Mouse (Mus musculus): ENCODE measurements around the gene Slc25a21. TPM values are rescaled to one million over a fixed set of nuclear protein-coding genes. Genes with fewer than 3 reads are reported as not detected.
"Not testable (repeated sequence)": the region's sequence is repeated elsewhere in the genome, so short reads cannot be mapped to it uniquely, and the experiment has no call there.

Gene Slc25a21
- 0.23 and 0.66 TPM in 2 replicates for polyA plus RNA-seq (2015; fragmentation: Nextera tagmentation; extraction: Ambion mirVana)

DNA sequence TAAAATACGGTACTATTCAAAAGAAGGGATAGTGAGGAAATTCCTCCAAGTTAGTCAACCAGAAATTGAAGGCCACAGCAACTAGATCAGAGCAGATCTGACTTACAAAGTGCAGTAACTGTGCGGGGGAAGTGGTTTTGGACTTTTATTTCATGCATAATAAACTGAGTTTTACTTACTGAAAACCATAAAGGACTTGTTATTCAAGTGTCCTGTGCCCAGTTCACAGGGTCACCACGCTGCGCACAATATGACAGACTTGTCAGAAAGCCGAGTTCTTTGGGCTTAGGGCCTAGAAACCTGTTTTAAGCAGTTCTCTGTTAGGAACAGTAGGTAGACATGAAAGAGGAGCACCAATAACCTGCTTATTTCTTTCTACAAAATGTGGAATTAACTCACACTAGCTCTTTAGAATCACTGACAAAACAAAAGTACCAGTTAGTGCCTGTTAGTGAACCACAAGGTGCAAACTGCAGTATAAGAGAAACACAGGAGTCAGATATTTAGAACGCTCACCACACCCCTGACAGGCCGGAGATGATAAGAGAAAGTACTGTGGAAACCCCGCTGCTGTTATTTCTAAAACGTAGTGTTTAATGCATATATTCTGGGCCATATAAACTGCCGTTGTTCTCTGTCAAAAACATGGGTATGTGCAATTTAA is at the start of gene Slc25a21:
TSS of gene Slc25a21 (minus strand) at position 110 of the 664 bp plus-strand sequence.
- Histone ChIP-seq H3K36me3 (no peaks in the 10 kb centered on the region), H3K9me3 (no peaks in the 10 kb centered on the region), H3K4me2 (replicated peaks) (peak within 1 kb of the TSS; percentile 97), H3K27me3 (replicated peaks) (peaks cover 6% of the 10 kb centered on the region; the same call in 1 of the 2 replicates), H3K27ac (no peak within 1 kb of the TSS), H3K4me1 (replicated peaks) (peaks cover 7% of the 10 kb centered on the region; the same call in 1 of the 2 replicates), H3K9ac (peak within 1 kb of the TSS; percentile 42), H3K4me3 (replicated peaks) (peak within 1 kb of the TSS; percentile 49)
- ATAC-seq = peak; percentile 41; the same call in 1 of the 2 replicates
- WGBS = 72% methylated on average over 10 of the region's 10 CpGs

DNA sequence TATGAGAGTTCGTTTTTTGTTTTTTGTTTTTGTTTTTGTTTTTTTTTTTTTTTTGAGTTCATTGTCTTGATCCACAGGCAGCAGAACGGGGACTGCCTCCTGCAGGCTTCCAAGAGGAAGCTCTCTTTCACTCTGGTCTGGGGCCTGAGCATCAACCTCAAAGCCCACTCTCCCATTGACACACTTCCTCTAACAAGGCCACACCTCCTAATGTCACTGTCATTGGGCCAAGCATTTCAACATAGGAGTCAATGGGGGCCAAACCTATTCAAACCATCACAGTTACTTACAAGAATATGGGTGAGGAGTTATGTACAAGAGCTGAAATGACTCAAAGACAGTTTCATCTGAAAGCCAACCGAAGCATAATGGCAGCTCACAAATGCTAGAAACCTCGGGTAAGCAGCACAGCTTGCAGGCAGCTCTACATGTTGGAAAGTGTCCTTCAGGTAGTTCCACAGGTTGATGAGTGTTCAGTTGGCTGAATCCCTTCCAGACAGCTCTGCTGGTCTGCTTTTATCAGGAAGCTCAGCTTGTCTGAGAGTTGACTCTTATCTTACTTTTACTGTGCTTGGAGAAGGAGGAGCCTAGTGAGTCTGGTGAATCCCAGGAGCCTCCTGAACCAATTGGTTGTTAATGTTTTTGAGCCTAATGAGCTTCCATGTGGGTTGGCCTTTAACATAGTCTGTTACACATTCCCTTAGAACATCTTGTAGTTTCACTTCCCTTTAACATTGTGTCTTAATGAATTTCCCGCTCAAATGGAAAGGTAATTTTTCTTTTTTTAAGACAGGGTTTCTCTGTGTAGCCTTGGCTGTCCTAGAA is 46.6 kb upstream of the Slc25a21 start:
- Histone ChIP-seq H3K36me3 (peaks cover 11% of the 10 kb centered on the region; the same call in 1 of the 2 replicates), H3K4me2 (replicated peaks) (no peak overlapping the region), H3K9ac (no peak overlapping the region), H3K9me3 (no peaks in the 10 kb centered on the region), H3K27me3 (replicated peaks) (no peaks in the 10 kb centered on the region), H3K4me1 (replicated peaks) (no peaks in the 10 kb centered on the region), H3K27ac (no peak overlapping the region), H3K4me3 (replicated peaks) (no peak overlapping the region)
- no peak for ATAC-seq
- WGBS = 92% methylated on average over 5 of the region's 5 CpGs

DNA sequence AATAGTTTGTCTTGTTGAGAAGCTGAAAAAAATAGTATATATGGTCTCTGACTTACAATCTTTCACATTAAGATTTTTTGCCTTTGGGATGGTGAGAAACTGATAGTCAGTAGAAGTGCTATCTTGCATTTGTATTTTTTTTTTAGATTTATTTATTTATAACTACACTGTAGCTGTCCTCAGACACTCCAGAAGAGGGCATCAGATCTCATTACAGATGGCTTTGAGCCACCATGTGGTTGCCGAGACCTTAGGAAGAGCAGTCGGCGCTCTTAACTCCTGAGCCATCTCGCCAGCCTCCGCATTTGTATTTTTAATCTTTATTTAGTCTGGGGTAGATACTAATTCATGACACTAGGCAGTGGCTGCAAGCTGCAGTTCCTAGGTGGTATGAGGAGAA is 36.1 kb upstream of the Slc25a21 start:
- H3K27ac ChIP-seq = no peak overlapping the region
- H3K4me3 ChIP-seq (replicated peaks) = no peak overlapping the region
- H3K9me3 ChIP-seq = no peaks in the 10 kb centered on the region
- no peak overlapping the region for H3K4me2 ChIP-seq (replicated peaks)
- ATAC-seq = no peak
- no peaks in the 10 kb centered on the region for H3K27me3 ChIP-seq (replicated peaks)
- 89% methylated on average over 5 of the region's 5 CpGs for WGBS
- H3K4me1 ChIP-seq (replicated peaks) = 0 out of 2 replicates have a peak, but pooled peaks cover 3% of the 10 kb centered on the region
- no peak overlapping the region for H3K9ac ChIP-seq
- peaks cover 7% of the 10 kb centered on the region for H3K36me3 ChIP-seq

DNA sequence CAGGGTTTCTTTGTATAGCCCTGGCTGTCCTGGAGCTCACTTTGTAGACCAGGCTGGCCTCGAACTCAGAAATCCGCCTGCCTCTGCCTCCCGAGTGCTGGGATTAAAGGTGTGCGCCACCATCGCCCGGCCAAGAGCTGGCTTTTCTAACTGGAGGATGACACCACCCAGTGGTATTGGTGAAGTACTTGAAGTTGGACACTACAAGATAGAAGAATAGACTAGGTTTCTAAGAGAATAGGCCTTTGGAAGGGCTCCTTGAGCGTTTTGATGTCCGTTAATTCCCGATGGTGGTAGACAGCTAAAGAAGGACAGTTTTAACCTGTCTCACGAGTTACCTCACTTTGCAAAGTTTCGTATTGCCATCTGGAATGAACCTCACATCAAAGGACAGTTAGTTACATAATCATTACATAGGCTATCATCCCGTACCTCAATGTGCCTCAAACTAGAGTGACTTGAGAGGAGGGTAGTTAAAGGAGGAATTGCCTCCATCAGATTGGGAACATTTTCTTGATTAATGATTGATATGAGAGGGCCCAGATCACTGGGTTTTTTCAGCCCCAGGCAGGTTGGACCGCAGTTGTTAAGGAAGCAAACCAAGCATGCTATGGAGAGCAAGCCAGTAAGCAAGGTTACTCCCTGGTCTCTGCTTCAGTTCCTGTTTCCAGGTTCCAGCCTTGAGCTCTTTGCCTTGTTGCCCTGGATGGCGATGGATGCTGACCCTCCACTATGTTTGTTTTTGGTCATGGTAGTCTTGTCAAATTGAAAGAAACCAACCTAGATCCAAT is 34.0 kb upstream of the Slc25a21 start:
- WGBS = 60% methylated on average over 14 of the region's 14 CpGs
- H3K4me1 ChIP-seq (replicated peaks) = 0 out of 2 replicates have a peak, but pooled peaks cover 3% of the 10 kb centered on the region
- H3K9ac ChIP-seq = peak overlapping the region; percentile 81
- peak overlapping the region; percentile 64 for H3K4me2 ChIP-seq (replicated peaks)
- no peaks in the 10 kb centered on the region for H3K9me3 ChIP-seq
- peak overlapping the region; percentile 76 for H3K4me3 ChIP-seq (replicated peaks)
- no peaks in the 10 kb centered on the region for H3K27me3 ChIP-seq (replicated peaks)
- no peak for ATAC-seq
- H3K27ac ChIP-seq = no peak overlapping the region
- H3K36me3 ChIP-seq = 0 out of 2 replicates have a peak, but pooled peaks cover 4% of the 10 kb centered on the region

DNA sequence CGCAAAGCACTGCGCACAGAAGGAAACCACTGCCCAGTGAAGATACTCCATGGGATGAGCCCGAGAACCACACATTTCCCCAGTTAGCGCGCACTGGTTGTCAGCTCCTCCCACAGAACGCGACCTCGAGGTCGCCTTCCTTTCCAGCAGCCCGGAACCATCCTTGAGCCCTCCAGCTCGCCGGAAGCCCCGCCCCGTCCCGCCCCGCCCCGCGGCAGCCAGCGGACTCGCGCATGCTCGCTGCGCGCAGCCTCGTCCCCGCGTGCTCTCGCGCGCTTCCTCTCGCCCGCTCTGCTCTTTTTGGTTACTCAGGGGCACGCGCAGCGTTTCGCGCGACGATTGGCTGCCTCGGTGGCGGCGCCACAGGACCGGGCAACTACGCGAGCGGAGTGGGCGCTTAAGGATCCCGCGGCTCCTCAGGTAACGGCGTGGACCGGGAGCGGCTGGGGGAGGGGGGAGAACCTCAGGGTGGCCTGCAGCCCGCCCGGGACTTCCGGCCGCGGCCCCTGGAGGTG is 33.0 kb upstream of the Slc25a21 start, which contains the start of the genes Prps1l3 and Mipol1:
TSS of gene Prps1l3 (plus strand) at position 221 of the 515 bp plus-strand sequence.
TSS of gene Mipol1 (plus strand) at position 236 of the 515 bp plus-strand sequence.
- Histone ChIP-seq H3K36me3 (0 out of 2 replicates have a peak, but pooled peaks cover 4% of the 10 kb centered on the region), H3K4me2 (replicated peaks) (peak within 1 kb of the TSS; percentile 64), H3K9me3 (no peaks in the 10 kb centered on the region), H3K4me3 (replicated peaks) (peak within 1 kb of the TSS; percentile 76), H3K9ac (peak within 1 kb of the TSS; percentile 81), H3K27me3 (replicated peaks) (no peaks in the 10 kb centered on the region), H3K27ac (peak within 1 kb of the TSS; percentile 92), H3K4me1 (replicated peaks) (0 out of 2 replicates have a peak, but pooled peaks cover 3% of the 10 kb centered on the region)
- peak; percentile 99 for ATAC-seq
- under 1% methylated on average over 58 of the region's 58 CpGs for WGBS

DNA sequence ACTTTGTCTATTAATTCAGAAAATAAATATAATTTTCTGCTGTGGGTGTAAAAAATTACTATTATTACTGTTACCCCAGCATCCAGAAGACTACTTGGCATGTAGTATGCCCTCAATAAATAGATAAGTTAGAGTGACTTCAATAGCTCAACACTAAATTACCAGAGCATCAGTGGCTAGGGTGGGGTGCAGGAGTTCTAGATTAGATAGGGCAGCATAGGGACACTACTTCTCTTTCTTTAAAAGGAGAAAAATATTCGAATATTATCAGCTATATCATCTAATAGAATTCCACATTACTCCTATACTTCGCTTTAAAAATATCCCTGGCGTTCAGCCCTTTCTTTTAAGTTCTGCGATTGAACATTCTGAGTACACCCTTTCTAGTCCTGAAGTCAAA is 32.4 kb upstream of the Slc25a21 start:
- WGBS = 25% methylated on average over 4 of the region's 4 CpGs
- Histone ChIP-seq H3K4me2 (replicated peaks) (peak overlapping the region; percentile 64), H3K4me1 (replicated peaks) (0 out of 2 replicates have a peak, but pooled peaks cover 3% of the 10 kb centered on the region), H3K9ac (peak overlapping the region; percentile 46; the same call in 1 of the 2 replicates), H3K9me3 (no peaks in the 10 kb centered on the region), H3K27me3 (replicated peaks) (no peaks in the 10 kb centered on the region), H3K36me3 (0 out of 2 replicates have a peak, but pooled peaks cover 3% of the 10 kb centered on the region), H3K4me3 (replicated peaks) (peak overlapping the region; percentile 76), H3K27ac (peak overlapping the region; percentile 73)
- ATAC-seq = peak; percentile 16; the same call in 1 of the 2 replicates

DNA sequence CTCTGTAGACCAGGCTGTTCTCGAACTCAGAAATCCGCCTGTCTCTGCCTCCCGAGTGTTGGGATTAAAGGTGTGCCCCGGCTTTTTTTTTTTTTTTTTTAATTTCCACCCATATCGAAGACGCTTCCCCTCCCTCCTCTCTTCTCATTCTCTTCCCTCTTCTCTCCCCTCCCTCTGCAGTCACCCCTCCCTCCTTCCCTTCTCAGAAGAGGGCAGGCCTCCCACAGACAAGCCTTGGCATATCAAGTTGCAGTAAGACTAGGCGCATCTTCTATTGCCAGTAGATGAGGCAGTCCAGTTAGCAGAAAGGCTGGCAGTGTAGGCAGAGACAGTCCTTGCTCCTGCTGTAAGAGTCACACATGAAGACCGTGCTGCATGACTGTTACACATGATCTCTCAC is 30.5 kb upstream of the Slc25a21 start:
- WGBS = 93% methylated on average over 7 of the region's 8 CpGs
- H3K36me3 ChIP-seq = no peaks in the 10 kb centered on the region
- no peak overlapping the region for H3K4me3 ChIP-seq (replicated peaks)

DNA sequence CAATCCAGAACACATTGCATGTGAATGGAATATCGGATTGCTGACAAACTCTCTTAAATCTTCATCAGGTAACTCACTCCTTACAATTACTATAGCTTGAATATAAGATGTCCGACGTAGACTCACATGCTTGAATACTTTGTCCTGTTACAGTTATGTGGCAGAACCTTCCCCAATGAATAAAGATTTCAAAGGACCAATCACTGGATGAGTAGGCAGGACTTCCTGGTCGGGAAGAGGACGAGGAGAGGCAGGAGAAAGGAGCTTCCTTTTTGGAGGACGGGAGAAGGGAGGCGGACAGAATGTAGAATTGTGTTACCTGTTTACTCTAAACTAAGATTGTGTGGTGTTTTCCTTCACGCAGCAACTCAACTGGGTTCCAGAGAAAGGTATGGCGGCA is 29.1 kb upstream of the Slc25a21 start:
- no peak for ATAC-seq
- WGBS = 89% methylated on average over 9 of the region's 9 CpGs
- no peaks in the 10 kb centered on the region for H3K27me3 ChIP-seq (replicated peaks)
- no peaks in the 10 kb centered on the region for H3K36me3 ChIP-seq
- H3K27ac ChIP-seq = no peak overlapping the region
- H3K4me2 ChIP-seq (replicated peaks) = no peak overlapping the region
- 0 out of 2 replicates have a peak, but pooled peaks cover under 1% of the 10 kb centered on the region for H3K4me1 ChIP-seq (replicated peaks)
- no peaks in the 10 kb centered on the region for H3K9me3 ChIP-seq
- H3K9ac ChIP-seq = no peak overlapping the region
- H3K4me3 ChIP-seq (replicated peaks) = no peak overlapping the region

More for the DNA sequence above, 30.5 kb upstream of the Slc25a21 start:
- Histone ChIP-seq H3K9ac (no peak overlapping the region), H3K27me3 (replicated peaks) (no peaks in the 10 kb centered on the region), H3K27ac (no peak overlapping the region), H3K9me3 (no peaks in the 10 kb centered on the region), H3K4me2 (replicated peaks) (no peak overlapping the region), H3K4me1 (replicated peaks) (0 out of 2 replicates have a peak, but pooled peaks cover 3% of the 10 kb centered on the region)
- no peak for ATAC-seq

DNA sequence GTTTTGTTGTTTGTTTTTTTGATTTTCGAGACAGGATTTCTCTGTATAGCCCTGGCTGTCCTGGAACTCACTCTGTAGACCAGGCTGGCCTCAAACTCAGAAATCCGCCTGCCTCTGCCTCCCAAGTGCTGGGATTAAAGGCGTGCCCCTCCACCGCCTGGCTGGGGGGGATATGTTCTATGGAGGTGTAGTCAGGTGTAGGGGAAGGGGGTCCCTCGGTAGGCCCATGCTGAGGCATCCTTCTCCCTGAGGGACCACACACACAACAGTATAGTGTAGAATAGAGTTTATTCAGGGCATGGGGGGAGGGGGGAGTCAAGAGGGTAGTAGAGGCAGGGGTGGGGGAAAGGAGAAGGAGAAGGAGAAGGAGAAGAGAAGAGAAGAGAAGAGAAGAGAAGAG is 15.2 kb upstream of the Slc25a21 start:
- H3K36me3 ChIP-seq; H3K4me1 ChIP-seq (replicated peaks); H3K4me2 ChIP-seq (replicated peaks); H3K9me3 ChIP-seq; ATAC-seq; H3K27me3 ChIP-seq (replicated peaks); H3K4me3 ChIP-seq (replicated peaks); H3K27ac ChIP-seq; H3K9ac ChIP-seq: not testable (repeated sequence)
- 79% methylated on average over 5 of the region's 5 CpGs for WGBS

DNA sequence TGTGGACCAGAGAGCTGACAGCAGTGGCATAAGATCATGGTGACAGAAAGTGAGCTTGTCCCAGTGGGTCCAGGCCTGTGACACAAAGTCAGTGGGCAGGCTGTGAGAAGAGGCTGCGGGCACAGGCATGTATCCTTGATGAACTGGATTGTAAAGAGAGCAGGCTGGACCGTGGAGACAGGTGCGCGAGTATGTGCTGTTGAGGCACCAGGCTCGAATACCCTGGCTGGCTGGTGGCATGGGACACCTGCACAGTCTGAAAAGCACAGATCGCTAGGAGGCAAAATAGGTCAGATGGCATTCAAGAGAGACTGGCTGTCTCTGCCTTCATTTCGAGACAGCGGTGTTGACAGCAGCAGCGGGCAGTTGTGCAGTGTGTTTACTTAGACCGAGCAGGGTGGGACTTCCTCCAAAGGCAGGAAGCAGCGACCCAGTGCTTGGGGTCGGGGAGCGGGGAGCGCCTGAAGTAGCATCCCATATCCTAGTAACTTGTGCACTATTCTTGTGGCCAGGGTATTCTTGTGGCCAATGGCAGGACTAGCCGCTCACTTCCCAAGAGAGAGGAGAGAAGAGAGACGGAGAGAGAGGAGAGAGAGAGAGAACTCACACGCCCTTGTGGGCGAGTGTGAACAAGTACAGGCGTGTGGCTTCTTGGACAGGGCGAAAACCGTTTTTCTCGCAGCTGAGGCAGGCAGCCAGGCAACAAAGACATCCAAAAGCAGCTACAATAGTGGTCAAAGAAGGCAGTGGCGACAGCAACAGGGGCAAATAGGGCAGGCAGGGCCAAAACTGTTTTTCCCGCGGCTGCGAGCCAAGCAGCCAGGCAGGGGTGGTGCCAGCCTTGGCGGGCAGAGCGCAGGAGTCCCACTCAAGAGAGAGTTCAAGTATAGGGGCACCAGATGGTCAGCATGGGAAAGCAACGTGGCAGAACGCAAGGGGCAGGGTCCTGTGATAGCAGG is 14.4 kb upstream of the Slc25a21 start:
- peak; percentile 78 for ATAC-seq
- H3K27ac ChIP-seq = no peak overlapping the region
- whole genome bisulfite sequencing = 6% methylated on average over 30 of the region's 30 CpGs
- peak overlapping the region; percentile 38 for H3K9ac ChIP-seq
- no peaks in the 10 kb centered on the region for H3K36me3 ChIP-seq
- H3K4me2 ChIP-seq (replicated peaks) = peak overlapping the region; percentile 84
- peak overlapping the region; percentile 45 for H3K4me3 ChIP-seq (replicated peaks)
- H3K9me3 ChIP-seq = no peaks in the 10 kb centered on the region
- no peaks in the 10 kb centered on the region for H3K27me3 ChIP-seq (replicated peaks)
- H3K4me1 ChIP-seq (replicated peaks) = 0 out of 2 replicates have a peak, but pooled peaks cover 4% of the 10 kb centered on the region
